Mouse (Mus musculus): ENCODE measurements around the gene Slc38a8. TPM values are rescaled to one million over a fixed set of nuclear protein-coding genes. Genes with fewer than 3 reads are reported as not detected.

Slc38a8 gene
- polyA plus RNA-seq (2012; ENCODE audit: low replicate concordance), result 0.08 TPM in 1 of 2 replicates, not detected in the other

DNA sequence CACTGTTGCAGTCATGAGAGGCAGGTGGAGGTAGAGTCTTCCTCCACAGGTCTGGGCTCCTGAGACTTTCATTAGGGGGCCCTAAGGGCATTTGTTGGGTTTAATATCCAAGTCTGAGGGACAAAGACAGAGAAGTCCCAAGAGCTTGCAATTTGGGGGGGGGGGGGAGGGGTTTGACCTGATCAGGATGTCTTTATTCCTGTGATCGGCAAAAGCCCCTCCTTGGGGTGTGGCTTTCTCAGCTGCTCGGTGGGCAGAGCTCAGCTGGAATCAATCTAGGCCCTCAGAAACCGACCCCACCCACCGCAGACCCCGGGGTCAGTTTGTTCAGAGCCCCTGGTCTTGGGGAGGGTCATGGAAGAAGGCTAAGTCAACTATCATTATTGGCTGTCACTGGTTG is at the start of gene Slc38a8:
Slc38a8 (minus strand) TSS at position 101 of the 400 bp plus-strand sequence.

GRCm38 (mm10) chr8:119446211-119446989 is 55.1 kb downstream of the Slc38a8 start, which contains the start of gene Necab2:
TSS of gene Necab2 (plus strand) at chr8:119446719.

DNA sequence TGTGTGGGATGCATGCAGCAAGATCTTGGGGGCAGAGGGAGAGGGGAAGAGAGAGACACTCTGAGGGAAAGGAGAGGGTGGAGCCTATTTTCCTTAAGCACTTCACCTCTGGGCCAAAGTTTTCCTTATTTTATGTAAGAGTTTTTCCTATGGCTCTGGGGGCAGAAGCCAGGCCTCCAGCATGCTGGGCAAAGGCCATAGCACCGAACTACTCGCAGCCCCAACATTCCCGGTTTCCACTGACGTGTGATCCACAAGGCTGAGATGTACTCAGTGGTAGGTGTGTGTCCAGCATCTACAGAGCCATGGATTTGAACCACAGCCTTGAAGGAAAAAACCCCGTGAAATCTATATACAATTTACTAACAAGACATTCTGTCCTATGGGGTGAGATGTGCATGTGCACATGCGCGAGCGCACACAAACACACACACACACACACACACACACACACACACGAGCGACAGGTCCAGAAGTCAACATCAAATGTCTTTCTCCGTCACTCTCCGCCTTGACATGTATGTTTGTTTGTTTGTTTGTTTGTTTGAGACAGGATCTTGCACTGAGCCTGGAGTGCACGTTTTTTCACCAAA is 67.8 kb downstream of the Slc38a8 start, which contains the start of gene Osgin1:
Osgin1 (plus strand) TSS at position 543 of the 593 bp plus-strand sequence.

Other genes starting within 250 kb of the Slc38a8 start
- gene Hsbp1, start 157.2 kb downstream of the Slc38a8 start, polyA plus RNA-seq (2012; ENCODE audit: low replicate concordance), result 39.8 and 47.1 TPM in 2 replicates
- gene Mlycd, start 106.8 kb downstream of the Slc38a8 start, polyA plus RNA-seq (2012; ENCODE audit: low replicate concordance), result 22.5 and 41.2 TPM in 2 replicates
- gene Osgin1, start 67.6 kb downstream of the Slc38a8 start, polyA plus RNA-seq (2012; ENCODE audit: low replicate concordance), result 26.6 and 34.2 TPM in 2 replicates
- not detected in 2 replicates for gene Necab2, start 55.0 kb downstream of the Slc38a8 start, polyA plus RNA-seq (2012; ENCODE audit: low replicate concordance)
- 135 and 166 TPM in 2 replicates for gene Mbtps1, start 57.0 kb upstream of the Slc38a8 start, polyA plus RNA-seq (2012; ENCODE audit: low replicate concordance)
- gene Hsdl1, start 73.5 kb upstream of the Slc38a8 start, polyA plus RNA-seq (2012; ENCODE audit: low replicate concordance), result 24.9 and 51.8 TPM in 2 replicates
- gene Dnaaf1, start 73.5 kb upstream of the Slc38a8 start, polyA plus RNA-seq (2012; ENCODE audit: low replicate concordance), result 0.06 TPM in 1 of 2 replicates, not detected in the other
- gene Taf1c, start 103.5 kb upstream of the Slc38a8 start, polyA plus RNA-seq (2012; ENCODE audit: low replicate concordance), result 49.0 and 95.8 TPM in 2 replicates
- not detected in 2 replicates for gene Adad2, start 111.0 kb upstream of the Slc38a8 start, polyA plus RNA-seq (2012; ENCODE audit: low replicate concordance)
- not detected in 2 replicates for gene Kcng4, start 134.0 kb upstream of the Slc38a8 start, polyA plus RNA-seq (2012; ENCODE audit: low replicate concordance)
- gene Wfdc1, start 164.7 kb upstream of the Slc38a8 start, polyA plus RNA-seq (2012; ENCODE audit: low replicate concordance), result 0.10 TPM in 1 of 2 replicates, not detected in the other
- gene Atp2c2, start 198.3 kb upstream of the Slc38a8 start, polyA plus RNA-seq (2012; ENCODE audit: low replicate concordance), result 0.06 and 0.07 TPM in 2 replicates